Mouse (Mus musculus) T-helper 17 cell (primary cell): Measurements from ENCODE around the gene Glmp.
"Not testable (repeated sequence)": the region's sequence is repeated elsewhere in the genome, so short reads cannot be mapped to it uniquely, and the experiment has no call there.

Experiments
- in situ Hi-C, 2 experiments: fragments of 300-600 bp; cut with MboI, MseI; formaldehyde crosslinking; loops; 1 replicate in 1 of 2; 2 replicates in 1 of 2; pipeline ENCODE4 v1.15.1; 2025; ENCODE audit warnings: high pct_unique_total_duplicates in 2 of 2

Glmp gene

DNA sequence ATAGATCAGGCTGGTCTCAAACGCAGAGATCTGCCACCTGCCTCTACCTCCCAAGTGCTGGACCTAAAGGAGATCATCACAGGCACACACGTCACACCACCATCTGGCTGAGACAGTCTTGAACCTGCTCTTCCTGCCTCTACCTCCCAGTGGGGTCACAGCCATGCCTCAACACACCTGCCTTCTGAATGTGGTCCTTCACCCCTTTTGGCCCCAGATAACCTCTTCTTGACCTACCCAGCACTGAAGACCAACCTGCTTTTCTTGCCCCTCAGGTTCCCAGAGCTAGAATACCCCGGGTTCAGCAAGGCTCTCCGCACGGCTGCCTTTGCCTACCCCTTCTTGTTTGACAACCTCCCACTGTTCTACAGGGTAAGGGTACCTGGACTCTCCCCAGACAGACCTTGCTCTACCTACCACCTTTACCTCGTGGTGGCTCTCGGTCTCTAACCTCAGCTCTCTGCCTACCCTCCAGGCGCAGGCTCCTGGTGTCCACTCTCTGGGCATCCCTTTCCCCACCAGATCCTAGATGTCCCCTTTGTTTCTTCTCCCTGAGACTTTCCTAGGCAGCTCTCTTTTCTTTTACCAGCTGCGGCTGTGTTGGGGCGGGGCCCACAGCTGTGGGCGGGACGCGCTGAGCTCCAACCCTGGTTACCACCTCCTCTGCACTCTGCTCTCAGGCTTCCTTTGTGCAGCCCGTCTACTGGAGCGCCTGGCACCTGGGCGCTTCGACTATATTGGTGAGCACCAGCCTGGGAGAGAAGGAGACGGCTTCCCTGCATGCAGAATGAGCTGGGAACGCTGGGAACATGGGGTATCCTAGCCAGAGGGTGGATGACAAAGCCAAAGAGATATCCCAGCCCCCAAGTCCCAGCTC lies 51.2 kb downstream of the Glmp start:
- in situ Hi-C loops, result not testable (repeated sequence)

DNA sequence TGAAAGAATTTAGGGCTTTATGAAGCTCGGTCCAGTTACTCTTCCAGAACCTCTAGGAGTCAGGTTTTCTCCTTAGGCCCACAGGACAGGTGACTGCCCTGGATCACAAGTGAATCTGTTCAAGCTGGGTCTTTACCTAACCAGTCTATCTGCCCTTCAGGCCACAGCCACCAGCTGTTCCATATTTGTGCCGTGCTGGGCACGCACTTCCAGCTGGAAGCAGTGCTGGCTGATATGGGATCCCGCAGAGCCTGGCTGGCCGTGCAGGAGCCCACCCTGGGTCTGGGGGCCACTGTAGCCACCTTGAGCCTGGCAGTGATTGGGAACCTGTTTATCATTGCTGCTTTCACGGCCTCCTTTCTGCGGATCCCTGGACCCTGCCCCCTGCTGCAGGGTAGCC lies 51.8 kb downstream of the Glmp start:
- in situ Hi-C loops, result not testable (repeated sequence)

DNA sequence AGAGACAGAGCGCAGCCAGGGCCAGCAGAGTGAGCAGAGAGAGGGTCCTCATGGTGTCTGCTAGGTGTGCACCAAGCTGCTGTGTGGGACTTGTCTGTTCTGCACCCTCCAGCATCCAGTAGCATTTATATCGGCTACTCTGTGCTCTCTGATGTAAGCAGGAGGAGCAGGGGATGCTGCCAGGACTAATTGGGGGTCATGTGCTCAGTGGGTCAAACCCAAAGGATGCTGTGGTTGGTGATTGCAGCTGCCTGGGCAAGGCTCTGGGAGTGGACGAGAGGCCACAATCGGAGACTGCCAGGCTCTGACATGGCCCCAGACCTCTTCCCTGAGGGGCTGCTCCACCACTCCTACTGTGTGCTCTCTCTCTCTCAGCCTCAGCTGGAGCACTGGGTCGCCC lies 53.8 kb downstream of the Glmp start, which contains the start of gene Bglap2:
Bglap2 (minus strand) TSS at position 101 of the 400 bp plus-strand sequence.
- in situ Hi-C loops, result not testable (repeated sequence)
